Mouse (Mus musculus): ENCODE results near the gene Sncg.

Sncg gene

DNA sequence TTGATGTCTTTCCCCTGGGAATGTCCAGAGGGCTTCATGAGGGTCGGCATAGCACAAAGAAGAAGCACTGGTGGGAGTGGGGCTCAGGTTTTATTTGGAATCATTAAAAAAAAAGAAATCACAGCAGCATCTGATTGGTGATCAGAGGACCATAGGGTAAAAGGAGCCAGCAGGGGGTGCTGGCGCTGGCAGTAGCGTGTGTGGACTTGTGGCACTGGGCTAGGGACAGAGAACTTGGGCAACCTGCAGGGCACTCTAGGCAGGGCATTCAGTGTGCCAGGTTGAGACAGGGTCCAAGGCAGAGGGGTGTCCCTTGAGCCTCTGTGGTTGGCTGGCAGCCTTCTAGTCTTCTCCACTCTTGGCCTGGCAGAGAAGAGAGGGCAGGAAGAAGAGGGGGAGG is 4.4 kb downstream of the Sncg start:
- DNase-seq = no peak

DNA sequence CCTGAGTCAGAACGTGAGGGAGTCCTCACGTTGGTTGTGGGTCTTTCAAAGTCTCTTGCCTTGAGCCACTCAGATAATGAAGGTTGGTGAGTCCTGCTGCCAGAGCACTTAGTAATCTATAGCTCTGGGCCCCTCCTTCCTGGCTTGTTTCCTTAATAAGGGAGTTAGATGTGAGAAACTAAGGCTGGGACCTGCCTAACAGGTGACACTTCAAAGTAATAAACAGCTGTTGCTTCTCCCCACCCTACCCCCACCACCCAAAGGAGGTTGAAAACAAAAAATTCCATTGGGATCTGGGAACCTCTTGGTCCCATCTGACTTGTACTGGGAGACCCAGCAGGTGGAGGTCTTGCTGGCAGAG is 9.5 kb downstream of the Sncg start:
- peak; percentile 16 for DNase-seq

DNA sequence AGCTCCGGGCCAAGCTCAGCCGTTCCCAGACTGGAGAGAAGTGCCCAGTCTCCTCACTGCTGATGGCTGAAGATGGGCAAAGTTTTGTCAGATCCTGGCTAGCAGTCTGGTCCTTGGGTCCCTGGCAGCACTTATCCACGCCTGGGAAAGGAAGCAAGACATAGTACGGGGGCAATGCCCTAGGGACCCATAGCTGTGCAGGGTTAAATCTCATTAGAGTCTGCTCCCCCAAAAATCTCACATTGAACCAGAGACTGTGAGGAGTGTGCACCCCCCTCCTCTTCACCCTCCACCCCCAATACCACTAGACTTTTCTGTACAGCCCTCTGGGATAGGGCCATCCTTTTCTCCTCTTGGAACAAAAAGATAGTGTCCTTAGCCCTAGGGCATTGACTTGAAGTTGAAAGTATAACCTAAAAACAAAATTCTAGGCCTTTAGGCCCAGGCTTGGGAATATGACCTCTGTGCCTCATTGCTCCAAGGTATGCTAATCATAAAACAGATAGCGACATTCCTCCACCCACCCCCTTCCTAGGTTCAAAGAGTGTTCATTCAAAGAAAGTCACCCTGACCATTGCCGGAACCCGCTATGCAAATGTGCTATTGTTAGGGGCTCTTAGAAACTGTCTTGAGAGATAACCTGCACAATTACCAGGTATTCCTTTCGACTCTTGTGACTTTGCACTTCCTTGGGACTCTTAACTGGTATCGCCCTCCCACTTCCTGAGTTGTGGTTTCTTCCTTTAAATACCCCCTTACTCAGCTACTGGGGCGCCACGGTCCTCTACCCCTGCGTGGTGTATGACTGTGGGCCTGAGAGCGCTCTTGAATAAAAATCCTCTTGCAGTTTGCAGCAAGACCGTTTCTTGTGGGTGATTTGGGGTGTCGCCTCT is 10.1 kb downstream of the Sncg start:
- peak; percentile 17 for DNase-seq

DNA sequence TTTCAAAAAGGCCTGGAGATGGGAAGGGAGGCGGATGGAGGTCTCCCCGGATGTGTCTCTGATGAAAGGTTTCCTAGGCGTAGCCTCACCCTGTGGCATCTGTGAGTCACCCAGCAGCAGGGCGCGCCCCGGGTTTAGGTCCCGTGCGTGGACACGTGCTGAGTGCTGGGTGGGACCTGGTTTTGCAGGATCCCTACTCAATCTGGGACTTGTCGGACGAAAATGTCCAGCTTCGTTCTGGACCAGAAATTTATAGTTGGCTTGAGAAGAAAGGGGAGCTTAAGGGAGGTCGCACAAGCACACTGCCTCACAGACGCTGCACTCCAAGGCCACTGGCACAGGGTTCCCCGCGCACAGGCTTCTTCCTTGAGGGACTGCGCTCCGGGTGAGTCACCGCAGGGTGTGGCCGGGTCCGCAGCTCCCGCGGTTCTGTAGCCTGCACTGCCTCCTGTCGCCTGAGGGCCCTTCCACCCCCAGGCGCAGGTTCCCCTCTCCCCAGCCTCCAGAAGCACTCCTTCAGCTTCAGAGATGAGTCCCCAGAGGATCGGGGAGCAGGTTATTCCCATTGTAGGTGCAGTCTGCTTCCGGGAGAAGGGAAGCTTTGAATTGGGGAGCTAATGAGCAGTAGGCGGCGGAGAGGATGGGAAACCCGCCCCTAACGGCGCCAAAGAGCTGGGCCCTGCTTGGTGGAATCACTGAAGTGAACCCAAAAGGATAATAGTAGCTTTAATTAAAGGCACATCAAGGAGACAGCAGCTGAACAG is 10.9 kb downstream of the Sncg start:
- DNase-seq = peak; percentile 68

DNA sequence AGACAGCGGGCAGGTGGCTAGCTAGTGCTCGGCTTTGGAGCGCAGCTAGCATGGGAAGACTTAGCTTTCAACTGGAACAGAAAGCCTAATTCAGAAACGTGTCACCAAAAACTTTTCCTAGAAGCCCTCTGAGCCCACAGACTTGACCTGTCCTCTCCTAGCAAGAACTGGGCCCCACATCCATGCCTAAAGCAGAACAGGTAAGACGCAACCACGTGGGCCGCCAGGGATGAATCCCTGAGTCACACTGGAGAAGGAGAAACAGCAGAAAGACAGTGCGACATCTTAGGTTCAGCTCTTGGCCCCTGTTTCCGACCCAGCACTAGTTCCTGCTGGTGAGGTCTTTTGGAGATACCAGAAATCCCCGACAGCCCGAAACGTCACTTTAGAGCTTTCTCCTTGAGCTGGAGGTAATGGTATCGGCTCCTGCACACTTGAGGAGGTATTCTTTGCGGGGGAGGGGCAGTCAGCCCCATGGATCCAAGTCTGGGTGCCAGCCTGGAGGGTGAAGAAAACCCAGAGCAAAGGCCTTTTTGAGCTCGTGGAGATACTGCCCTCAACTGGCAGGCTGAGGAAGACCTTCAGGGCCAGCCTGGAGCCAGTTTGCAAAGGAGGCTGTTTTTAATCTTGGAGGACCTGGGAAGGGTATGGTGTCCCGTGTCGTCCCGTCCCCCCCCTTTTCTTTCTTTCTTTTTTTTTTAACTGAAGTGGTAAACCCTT is 11.7 kb downstream of the Sncg start:
- DNase-seq = peak; percentile 87

DNA sequence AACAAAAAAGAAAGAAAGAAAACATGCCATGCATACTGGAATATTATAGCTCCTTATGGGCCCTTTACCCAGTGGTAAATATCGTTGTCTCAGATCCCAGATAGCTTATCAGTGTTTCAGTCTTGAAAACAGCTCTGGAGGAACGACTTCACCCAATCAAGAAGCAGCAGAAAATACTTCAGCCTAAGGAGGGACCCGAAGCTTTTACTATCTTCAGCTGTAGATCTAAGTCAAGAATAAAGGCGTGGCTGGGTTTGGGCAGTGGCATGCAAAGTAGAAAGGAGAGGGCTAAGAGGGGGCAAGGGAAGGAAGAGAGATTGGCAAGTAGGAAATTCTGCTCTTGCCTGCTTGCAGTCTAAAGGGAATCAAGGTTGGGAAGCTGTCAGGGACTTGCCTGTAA is 12.5 kb downstream of the Sncg start:
- DNase-seq = no peak

DNA sequence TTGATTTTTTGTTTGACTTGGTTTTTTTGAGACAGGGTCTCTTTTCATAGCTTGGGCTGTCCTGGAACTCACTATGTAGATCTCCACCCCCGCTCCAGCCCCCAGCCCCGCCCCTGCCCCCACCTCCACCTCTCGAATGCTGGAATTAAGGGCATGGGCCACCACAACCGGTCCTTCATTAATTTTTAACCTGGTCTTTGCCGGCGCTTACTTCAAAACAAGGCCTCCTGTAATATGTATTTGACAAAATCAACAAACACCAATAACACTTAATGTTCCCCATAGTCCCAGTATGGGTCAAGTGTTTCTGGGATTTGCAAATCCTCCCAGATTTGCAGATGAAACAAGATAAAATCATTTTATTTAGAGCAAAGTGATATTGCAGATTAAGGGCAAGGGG is 14.3 kb downstream of the Sncg start:
- no peak for DNase-seq

DNA sequence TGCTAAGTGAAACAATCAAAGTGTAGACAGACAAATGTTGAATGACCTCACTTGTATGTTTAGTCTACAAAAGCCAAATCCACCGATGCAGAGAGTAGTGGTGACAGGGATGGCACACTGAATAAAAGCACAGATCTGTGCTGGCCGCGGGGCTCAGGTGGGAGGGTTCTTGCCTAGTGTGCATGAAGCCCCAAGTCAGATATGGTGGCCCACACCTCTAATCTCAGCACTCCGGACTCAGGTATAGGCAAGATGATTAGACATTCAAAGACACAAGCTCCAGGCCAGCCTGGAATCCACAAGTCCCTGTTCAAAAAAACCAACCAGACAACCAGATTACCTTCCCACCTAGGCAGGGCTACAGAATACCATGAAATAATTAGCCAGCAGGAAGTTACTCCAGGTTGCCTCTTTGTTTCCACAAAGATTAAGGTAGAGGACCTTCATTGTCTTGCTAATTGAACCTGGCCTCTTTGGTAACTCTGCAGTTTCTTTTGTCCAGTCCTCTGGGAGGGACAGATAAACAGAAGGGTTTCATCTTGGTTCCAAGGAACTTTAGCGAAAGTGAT is 14.8 kb downstream of the Sncg start:
- no peak for DNase-seq

DNA sequence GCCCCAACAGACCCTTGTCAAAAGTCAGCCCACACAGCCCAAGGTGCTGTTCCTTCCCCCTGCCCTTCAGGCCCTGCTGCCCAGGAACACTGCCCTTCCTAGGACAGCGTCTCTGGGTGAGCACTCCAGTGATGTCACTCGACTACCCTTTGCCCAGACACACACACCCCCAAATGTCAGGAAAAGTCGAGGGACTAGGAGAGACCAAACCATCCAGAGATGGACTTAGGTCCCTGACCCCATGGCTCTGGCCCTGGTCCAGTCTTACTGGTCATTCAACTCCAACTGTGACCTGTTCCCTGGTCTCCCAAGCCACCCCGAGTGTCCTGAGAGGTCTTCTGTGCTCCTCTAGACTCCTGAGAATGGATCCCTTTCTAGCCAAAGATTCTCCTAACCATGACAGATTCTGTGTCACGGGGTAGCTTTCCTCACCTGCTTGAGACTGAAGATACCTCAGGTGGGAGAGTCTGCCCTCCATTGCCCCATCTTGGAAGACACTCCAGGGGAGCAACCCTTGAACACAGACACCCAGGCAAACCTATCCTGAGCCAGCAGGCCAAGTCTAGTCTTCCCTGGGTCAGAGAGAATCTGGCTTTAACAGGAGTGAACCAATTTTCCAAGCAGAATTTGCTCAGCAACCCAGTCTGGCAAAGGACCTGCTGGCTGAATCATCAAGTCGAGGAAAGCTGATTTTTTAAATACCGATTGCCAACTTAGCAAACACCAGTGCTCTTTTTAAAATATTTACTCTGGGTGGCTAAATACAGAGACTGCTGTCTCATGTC is 16.7 kb downstream of the Sncg start:
- DNase-seq = no peak

DNA sequence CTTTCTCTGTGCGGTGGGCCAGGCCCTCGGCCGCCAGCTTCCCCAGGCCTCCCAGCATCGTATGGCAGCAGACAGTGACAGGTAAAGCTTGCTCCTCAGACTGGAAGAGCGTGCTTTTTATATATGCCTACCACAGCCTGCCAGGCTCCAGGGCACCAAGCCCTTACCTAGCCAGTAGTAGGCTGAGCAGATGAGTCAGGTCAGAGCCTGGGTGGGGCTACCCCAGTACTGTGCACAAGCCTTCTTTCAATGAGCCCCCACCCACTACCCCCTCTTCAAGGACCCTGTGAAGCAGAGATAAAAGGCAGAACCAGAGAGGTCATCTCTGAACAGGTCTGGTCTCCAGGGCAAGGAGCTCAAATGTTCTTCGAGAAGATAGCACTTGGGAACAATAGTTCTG is 19.3 kb downstream of the Sncg start, which contains the start of gene Fam25c:
TSS of gene Fam25c (minus strand) at position 133 of the 400 bp plus-strand sequence.
- DNase-seq = no peak

DNA sequence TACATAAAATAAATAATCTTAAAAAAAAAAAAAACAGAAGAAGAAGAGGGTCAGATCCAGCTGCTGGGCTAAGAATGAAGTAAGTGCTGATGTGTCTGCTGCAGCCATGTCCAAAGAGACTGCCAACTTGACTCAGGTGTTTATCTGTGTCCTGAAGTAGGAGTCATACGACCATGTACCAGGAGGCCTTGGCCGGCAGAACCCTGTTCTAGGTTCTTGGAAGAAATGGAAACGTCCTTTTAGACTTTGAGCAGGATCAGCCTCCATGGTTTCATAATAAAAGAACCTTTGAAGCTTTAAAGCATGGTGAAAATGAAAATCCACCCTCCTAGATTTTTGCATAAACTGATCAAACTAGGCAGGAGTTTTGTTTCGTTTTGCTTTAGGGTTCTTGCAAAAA is 20.1 kb downstream of the Sncg start:
- DNase-seq = no peak

DNA sequence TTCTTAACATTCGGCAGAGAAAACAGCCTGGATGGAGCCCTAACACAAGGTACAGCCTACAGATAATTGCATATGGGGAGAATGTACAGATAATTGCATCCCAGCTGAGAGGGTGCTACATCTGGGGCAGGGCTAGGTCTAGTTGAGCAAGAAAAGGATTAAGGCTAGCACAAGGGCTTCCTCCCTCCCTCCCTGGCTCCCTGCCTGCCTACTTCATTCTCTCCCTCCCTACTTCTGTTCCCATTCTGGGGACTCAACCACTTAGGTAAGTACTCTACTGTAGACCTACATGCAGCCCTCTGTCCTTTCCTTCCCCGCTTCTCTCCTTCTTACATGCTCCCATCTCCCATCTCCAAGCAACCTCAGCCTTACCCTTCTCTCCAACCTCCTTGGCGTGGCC is 21.3 kb downstream of the Sncg start:
- DNase-seq = no peak

DNA sequence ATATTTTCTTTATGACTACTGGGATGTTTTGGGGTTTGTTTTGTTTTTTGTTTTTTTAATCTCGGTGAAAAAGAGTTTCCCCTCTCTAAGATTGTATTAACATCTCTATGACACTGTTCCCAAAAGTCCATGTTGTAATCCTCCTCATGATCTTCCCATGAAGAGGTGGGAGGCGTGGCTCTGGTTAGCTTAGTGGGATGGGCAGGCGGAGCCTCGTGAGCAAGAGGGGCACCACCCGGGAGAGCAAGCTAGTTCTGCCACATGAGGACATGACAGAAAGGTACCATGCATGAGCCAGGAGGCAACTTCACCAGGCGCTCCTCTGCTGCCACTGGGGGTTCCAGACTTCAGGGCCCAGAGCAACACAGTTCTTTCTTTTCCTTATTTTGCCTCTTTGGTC is 22.1 kb downstream of the Sncg start:
- DNase-seq = no peak

DNA sequence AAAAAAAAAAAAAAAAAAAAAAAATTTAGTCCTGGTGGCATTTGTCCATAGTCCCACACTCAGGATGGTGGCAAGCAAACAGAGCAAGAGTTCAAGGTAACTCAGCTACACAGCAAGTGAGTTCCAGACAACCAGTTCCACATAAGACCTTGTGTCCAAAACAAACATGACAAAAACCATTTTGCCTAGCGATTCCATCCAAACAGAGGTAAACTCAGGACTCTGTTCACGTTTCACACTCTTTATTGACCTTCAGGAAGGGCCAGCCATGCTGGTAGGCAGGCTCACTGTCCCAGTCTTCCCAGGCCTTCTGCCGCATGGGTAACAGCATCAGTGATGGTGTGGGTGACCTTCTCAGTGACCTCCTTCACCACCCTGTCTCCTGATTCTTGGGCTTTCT is 22.9 kb downstream of the Sncg start:
- no peak for DNase-seq

DNA sequence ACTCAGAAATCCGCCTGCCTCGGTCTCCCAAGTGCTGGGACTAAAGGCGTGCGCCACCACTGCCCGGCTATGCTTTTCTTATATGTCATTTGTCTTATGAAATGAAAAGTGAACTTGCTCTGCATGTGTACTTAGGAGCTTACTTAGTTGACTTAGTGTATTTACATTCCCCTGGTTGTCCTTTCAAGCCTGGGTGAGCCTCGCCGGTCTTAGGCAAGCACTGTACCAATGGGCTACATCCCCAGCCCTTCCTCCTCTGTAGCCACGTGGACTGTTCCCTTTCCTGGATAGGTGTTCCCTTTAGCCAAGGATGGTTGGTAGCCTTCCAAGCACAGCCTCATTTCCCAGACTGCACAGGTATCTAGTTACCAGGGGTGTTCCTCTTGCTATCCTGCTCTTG is 25.6 kb downstream of the Sncg start:
- DNase-seq = no peak

DNA sequence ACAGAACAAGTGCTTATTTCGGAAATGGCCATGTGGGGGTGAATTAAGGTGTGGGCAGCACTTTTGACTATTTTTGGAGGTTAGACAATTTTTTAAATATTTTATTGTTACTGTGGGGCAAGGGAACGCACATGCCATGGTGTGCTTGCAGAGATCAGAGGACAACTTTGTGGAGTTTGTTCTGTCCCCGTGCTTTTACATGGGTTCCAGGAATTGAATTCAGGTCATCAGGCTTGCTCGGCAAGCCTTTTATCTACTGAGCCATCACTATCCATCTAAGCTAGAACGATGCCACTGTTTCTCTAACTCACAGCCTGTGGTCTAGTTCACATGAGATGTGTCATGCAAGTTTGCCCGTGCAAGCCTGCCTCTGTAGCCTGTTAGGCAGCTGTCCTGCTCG is 26.3 kb downstream of the Sncg start:
- no peak for DNase-seq

DNA sequence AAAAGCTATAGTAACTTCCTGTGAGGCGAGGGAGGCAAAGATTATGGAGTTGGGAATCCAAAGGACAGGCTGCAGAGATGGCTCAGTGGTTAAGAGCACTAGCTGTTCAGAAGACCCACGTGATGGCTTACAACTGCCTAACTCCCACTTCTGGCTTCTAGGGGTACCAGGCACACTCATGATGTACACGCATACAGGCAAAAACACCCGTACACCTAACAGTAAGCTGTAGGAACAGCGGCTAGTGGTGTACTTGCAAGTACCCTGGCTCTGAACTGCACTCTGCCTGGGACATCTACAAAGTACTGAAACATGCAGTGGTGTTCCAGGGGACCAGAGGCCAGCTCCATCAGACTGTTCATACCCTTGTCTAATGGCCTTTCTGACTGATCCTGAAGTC is 27.5 kb downstream of the Sncg start:
- no peak for DNase-seq

DNA sequence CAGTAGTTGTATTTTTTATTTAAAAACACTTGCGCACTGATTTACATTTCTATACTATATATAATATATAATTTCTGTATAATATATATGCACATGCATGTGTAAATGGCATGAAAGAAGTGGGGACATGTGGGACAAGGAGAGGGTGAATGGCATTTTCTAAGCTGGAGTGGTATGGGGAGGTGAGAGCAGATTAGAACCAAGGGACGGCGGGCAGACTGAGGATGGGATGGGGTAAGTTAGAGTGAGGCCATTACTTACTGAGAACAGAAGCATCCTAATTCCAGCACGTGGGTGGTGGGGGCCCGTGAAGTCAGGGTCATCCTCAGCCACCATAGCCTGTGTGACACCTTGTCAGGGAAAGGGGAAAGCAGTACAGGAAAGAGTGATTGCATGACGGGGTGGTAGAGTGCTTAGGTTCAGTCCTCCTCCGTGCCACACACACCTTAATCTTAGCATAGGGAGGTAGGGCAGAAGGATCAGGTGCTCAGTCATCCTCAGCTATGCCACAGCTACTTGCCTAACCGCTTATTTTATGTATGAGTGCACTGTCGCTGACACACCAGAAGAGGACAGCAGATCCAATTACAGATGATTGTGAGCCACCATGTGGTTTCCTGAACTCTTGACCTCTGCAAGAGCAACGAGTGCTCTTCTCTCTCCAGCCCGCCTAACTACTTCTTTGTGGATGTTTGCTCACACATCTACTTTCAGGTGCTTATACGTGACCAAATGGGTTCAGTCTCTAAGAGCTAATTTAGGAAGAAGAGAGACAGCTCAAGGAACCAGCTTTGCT is 28.6 kb downstream of the Sncg start:
- no peak for DNase-seq

DNA sequence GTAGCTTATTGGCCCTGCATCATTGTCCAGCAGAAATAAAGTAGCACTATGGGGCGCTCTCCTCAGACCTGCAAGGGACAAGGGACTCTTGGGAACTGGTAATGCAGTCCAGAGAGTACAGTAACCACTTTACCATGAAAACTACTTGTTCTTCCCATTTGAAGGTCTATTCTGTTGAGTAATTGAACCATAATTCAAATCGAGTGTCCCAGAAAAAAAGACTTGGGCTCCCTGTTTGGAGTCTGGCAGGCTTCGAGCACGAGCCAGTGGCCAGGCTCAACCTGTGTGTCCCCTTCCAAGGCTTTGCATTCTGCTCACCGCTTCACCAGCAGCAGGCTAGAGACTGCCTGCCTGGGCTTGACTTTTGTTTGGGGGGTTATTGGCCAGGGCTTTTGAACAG is 30.2 kb downstream of the Sncg start:
- no peak for DNase-seq

DNA sequence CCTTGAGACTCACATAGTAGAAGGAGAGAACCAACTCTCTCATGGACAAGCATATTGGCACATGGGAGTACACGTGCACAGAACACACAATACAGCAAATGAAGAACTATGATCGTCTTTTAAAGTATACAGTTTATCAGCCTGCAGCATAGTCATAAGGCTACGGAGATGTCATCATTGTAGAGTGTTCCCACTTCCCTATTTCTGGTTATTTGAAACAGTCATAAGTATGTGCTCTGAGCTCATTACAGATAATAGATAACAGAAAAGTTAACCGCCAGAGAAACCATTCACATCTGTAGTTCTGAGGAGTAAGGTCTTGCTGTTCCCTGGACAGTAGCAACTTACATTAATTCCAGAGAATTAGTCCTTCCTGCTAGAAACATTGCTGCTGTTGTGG is 31.5 kb downstream of the Sncg start:
- DNase-seq = no peak

DNA sequence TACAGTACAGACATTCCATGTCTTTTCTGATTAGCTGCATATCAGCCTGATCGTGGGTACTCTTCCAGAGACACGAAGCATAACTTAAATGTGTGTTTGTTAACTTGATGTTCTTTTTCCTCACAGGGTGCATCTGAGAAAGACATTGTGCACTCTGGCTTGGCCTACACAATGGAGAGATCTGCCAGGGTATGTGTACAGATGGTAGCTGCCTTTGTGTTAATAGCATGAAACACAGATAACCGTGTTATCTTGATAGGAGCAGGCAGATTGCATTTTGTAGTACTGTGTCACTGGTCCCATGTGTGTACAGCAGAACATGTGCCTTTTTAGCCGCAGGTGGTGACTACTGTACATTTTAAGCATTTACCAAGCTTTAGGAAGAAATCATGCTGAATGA is 32.6 kb downstream of the Sncg start:
- DNase-seq = no peak

DNA sequence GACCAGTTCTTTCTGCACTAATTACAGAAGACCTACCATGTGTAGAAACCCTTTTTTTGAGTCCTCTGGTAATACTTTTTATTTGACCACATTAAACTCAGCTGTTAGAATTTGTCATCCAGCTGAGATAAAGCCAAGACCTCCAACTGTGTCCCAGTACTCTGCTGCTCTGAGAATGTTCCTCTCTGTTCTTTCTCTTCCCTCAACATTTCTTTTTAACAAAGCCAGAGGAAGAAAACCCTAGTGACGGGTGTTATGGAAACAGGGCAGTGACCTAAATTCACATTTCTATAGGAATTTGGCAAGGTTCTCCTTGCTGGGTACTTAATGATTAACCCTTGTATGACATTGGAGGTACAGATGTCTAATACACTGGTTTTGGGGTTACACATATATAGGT is 35.1 kb downstream of the Sncg start:
- DNase-seq = peak; percentile 26
